Mouse (Mus musculus) ES-Bruce4 (cell line): ENCODE measurements around the gene Adamts14. TPM values are rescaled to one million over a fixed set of nuclear protein-coding genes. Genes with fewer than 3 reads are reported as not detected.
A peak's percentile ranks its signal among the peaks of the same experiment; 100 is the strongest.

Experiments
- H3K27ac ChIP-seq: 2 replicates; pipeline ENCODE4 v1.5.1; 2012; ENCODE audit warnings: low read length, inconsistent platforms; ENCODE audit not compliant: insufficient read depth
- H3K27me3 ChIP-seq: 2 replicates; pipeline ENCODE4 v1.6.1; 2012; ENCODE audit warnings: mild to moderate bottlenecking, low read length, inconsistent platforms; ENCODE audit not compliant: control insufficient read depth, poor library complexity, insufficient read depth, severe bottlenecking
- H3K36me3 ChIP-seq: 2 replicates; pipeline ENCODE4 v1.6.1; 2012; ENCODE audit warnings: inconsistent platforms, mild to moderate bottlenecking, low read length, moderate library complexity; ENCODE audit not compliant: control insufficient read depth, poor library complexity, insufficient read depth, severe bottlenecking
- H3K4me1 ChIP-seq: one replicate; pipeline ENCODE4 v1.8.1; 2011; ENCODE audit warnings: low read length; ENCODE audit not compliant: control insufficient read depth, insufficient read depth
- H3K4me3 ChIP-seq: 2 replicates; pipeline ENCODE4 v1.5.1; 2011; ENCODE audit warnings: low read depth, mild to moderate bottlenecking, low read length
- H3K9ac ChIP-seq: 2 replicates; pipeline ENCODE4 v1.6.1; 2012; ENCODE audit warnings: low read depth, mild to moderate bottlenecking, inconsistent platforms; ENCODE audit not compliant: poor library complexity, severe bottlenecking
- H3K9me3 ChIP-seq: replicated peaks from 2 replicates; pipeline ENCODE4 v1.6.1; 2012; ENCODE audit warnings: mild to moderate bottlenecking, low read length, inconsistent platforms; ENCODE audit not compliant: control insufficient read depth, poor library complexity, insufficient read depth, severe bottlenecking
- CTCF ChIP-seq: IDR thresholded peaks from one replicate; pipeline ENCODE4 v1.8.1; 2011; ENCODE audit warnings: low read depth, low read length
- EP300 ChIP-seq: IDR thresholded peaks from 2 replicates; pipeline ENCODE4 v1.6.1; 2011; ENCODE audit warnings: low read depth, low read length; ENCODE audit not compliant: insufficient read depth
- POLR2A ChIP-seq: IDR thresholded peaks from one replicate; pipeline ENCODE4 v1.8.1; 2011; ENCODE audit warnings: low read length; ENCODE audit not compliant: insufficient read depth
- polyA plus RNA-seq: library from polyadenylated mRNA; stranded (reverse); fragments of >200 nt; gene quantifications from 2 replicates; pipeline ENCODE4 v1.2.4, GENCODE M21; 2011; ENCODE audit warnings: low read depth; ENCODE audit not compliant: missing spikeins, insufficient read depth, insufficient read length

Gene Adamts14
- polyA plus RNA-seq, 1 experiment: 3.7 TPM

- Histone ChIP-seq H3K36me3 (no peaks in the 10 kb centered on the region), H3K27ac (no peak overlapping the region), H3K9ac (no peak overlapping the region), H3K4me1 (peaks cover 2% of the 10 kb centered on the region), H3K4me3 (no peak overlapping the region), H3K27me3 (no peaks in the 10 kb centered on the region), H3K9me3 (no peaks in the 10 kb centered on the region)
- TF ChIP-seq CTCF (no peak), EP300 (no peak), POLR2A (no peak)
Measured at GRCm38 (mm10) chr10:61284309-61284708, 11.1 kb upstream of the Adamts14 start.

GRCm38 (mm10) chr10:61281115-61281514 is 7.9 kb upstream of the Adamts14 start:
- no peak overlapping the region for H3K4me3 ChIP-seq
- H3K27me3 ChIP-seq: no peaks in the 10 kb centered on the region
- no peak overlapping the region for H3K9ac ChIP-seq
- no peaks in the 10 kb centered on the region for H3K4me1 ChIP-seq
- H3K9me3 ChIP-seq: no peaks in the 10 kb centered on the region
- no peak overlapping the region for H3K27ac ChIP-seq
- TF ChIP-seq EP300 (no peak), POLR2A (no peak), CTCF (no peak)
- H3K36me3 ChIP-seq: no peaks in the 10 kb centered on the region

- Histone ChIP-seq H3K4me1 (peaks cover 10% of the 10 kb centered on the region), H3K4me3 (no peak overlapping the region), H3K9me3 (no peaks in the 10 kb centered on the region), H3K36me3 (no peaks in the 10 kb centered on the region), H3K27me3 (no peaks in the 10 kb centered on the region), H3K27ac (no peak overlapping the region), H3K9ac (no peak overlapping the region)
- no peak for TF ChIP-seq EP300
- TF ChIP-seq CTCF: no peak
- no peak for TF ChIP-seq POLR2A
Measured at GRCm38 (mm10) chr10:61277918-61278674, 4.9 kb upstream of the Adamts14 start.

- no peaks in the 10 kb centered on the region for H3K27me3 ChIP-seq
- TF ChIP-seq EP300 (no peak), CTCF (no peak), POLR2A (no peak)
Measured at GRCm38 (mm10) chr10:61277051-61277450, 3.8 kb upstream of the Adamts14 start.

GRCm38 (mm10) chr10:61275669-61276110 is 2.5 kb upstream of the Adamts14 start:
- Histone ChIP-seq H3K9me3 (no peaks in the 10 kb centered on the region), H3K36me3 (no peaks in the 10 kb centered on the region), H3K4me3 (no peak overlapping the region), H3K9ac (no peak overlapping the region), H3K27ac (no peak overlapping the region), H3K27me3 (no peaks in the 10 kb centered on the region), H3K4me1 (peaks cover 10% of the 10 kb centered on the region)
- TF ChIP-seq EP300: no peak
- peak; percentile 58 for TF ChIP-seq CTCF
- TF ChIP-seq POLR2A: no peak

More at GRCm38 (mm10) chr10:61277051-61277450, 3.8 kb upstream of the Adamts14 start:
- no peak overlapping the region for H3K9ac ChIP-seq
- H3K36me3 ChIP-seq: no peaks in the 10 kb centered on the region
- H3K4me1 ChIP-seq: peaks cover 10% of the 10 kb centered on the region
- no peak overlapping the region for H3K4me3 ChIP-seq
- H3K27ac ChIP-seq: no peak overlapping the region
- no peaks in the 10 kb centered on the region for H3K9me3 ChIP-seq

GRCm38 (mm10) chr10:61274532-61274931 is 1.3 kb upstream of the Adamts14 start:
- no peaks in the 10 kb centered on the region for H3K36me3 ChIP-seq

More at GRCm38 (mm10) chr10:61274532-61274931, 1.3 kb upstream of the Adamts14 start:
- H3K27me3 ChIP-seq: no peaks in the 10 kb centered on the region
- no peak overlapping the region for H3K9ac ChIP-seq
- H3K27ac ChIP-seq: no peak overlapping the region
- no peaks in the 10 kb centered on the region for H3K9me3 ChIP-seq
- H3K4me1 ChIP-seq: peaks cover 12% of the 10 kb centered on the region
- no peak overlapping the region for H3K4me3 ChIP-seq
- TF ChIP-seq POLR2A (no peak), EP300 (no peak), CTCF (no peak)
